Mouse (Mus musculus): ENCODE measurements around the gene H2afy. TPM values are rescaled to one million over a fixed set of nuclear protein-coding genes. Genes with fewer than 3 reads are reported as not detected.

The H2afy gene
- polyA plus RNA-seq, 1 experiment from 2014 or later = 132 TPM

DNA sequence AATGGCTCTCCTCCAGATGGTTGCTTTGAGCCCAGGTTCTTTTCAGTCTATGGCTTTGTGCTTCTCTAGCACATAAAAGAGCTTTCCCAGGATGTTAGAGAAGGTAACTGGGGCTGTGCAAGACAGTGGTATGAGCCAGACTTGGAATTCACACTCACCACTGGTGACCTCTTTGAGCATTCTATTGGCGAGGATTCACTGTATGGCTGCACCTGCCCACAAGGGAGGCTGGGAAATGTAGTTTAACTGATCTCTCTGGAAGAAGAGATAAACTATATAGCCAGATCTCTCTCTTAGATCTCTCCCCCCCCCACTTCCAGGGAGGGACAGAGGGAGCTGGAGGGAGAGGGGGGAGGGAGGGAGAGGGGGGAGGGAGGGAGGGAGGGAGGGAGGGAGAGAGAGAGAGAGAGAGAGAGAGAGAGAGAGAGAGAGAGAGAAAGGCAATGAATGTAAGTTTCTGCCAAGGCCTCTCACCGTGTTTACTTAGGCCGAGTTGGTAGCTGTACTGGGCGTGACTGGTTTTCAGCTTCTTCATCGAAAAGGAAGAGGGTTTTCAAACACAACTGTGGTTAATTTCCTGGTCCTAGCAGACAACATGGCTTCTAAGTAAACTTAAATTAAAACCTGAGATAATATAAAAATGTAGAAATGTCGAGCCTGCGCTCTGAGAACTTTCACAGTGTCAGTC is 16.8 kb upstream of the H2afy start:
- H3K9ac ChIP-seq (ENCODE audit: low read depth, low read length) = no peak overlapping the region
- no peaks in the 10 kb centered on the region for H3K9me3 ChIP-seq (ENCODE audit: control insufficient read depth)
- no peaks in the 10 kb centered on the region for H3K27me3 ChIP-seq (replicated peaks; ENCODE audit: control insufficient read depth, insufficient read depth, low read length)
- WGBS = 24% methylated on average over 7 of the region's 7 CpGs
- no peaks in the 10 kb centered on the region for H3K36me3 ChIP-seq (ENCODE audit: control insufficient read depth, insufficient read depth)
- TF ChIP-seq CTCF (IDR thresholded peaks at IDR 0.05; ENCODE audit: low read depth) = no peak
- no peak overlapping the region for H3K4me2 ChIP-seq (replicated peaks; ENCODE audit: low read depth)
- H3K4me1 ChIP-seq (replicated peaks; ENCODE audit: control insufficient read depth, insufficient read depth, low read length) = 0 out of 2 replicates have a peak, but pooled peaks cover 8% of the 10 kb centered on the region
- no peak overlapping the region for H3K4me3 ChIP-seq (ENCODE audit: low read depth, low read length)
- no peak overlapping the region for H3K27ac ChIP-seq (ENCODE audit: low read depth, low read length)
- peak; percentile 61; the same call in 1 of the 2 replicates for ATAC-seq

DNA sequence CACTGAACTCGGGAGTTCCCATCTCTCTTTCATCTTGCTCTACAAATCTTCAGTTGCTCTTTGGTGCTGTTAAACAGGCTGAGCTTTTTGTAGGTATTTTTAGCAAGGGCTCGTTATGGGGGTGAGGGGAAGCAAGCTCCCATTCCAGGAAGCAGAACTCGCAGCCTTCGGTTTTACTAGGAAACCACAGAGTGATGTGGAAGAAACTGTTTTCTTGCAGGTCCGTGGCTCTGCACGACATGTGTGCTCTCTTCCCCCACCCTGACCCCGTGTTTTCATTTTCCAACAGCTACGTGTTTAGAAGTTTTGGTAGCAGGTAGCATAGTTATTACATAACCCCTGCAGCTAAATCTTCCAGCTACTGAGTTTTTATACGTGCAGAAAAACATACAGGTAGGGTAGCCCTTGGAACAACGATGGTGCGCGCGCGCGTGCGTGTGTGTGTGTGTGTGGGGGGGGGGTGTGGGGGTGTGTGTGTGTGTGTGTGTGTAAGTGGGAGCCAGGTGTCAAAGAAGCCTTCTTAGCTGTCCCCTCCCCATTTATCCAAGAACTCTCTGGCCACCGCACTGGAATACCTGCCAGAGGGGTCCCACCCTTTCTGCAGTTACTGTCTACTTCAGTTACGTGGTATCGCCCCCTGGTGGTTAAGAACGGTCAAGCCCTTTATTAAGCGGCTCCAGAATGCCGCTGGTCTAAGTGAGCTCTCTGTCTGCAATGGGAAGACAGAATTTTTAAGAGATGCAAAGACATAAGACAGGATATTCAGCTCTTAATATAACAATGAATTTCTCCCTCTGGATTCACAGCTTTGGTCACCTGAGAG is 15.5 kb upstream of the H2afy start:
- Histone ChIP-seq H3K27me3 (replicated peaks; ENCODE audit: control insufficient read depth, insufficient read depth, low read length) (no peaks in the 10 kb centered on the region), H3K9ac (ENCODE audit: low read depth, low read length) (no peak overlapping the region), H3K4me1 (replicated peaks; ENCODE audit: control insufficient read depth, insufficient read depth, low read length) (0 out of 2 replicates have a peak, but pooled peaks cover 8% of the 10 kb centered on the region), H3K9me3 (ENCODE audit: control insufficient read depth) (no peaks in the 10 kb centered on the region), H3K4me3 (ENCODE audit: low read depth, low read length) (no peak overlapping the region), H3K4me2 (replicated peaks; ENCODE audit: low read depth) (peak overlapping the region; percentile 37), H3K36me3 (ENCODE audit: control insufficient read depth, insufficient read depth) (no peaks in the 10 kb centered on the region), H3K27ac (ENCODE audit: low read depth, low read length) (no peak overlapping the region)
- 47% methylated on average over 22 of the region's 22 CpGs for WGBS
- TF ChIP-seq CTCF (IDR thresholded peaks at IDR 0.05; ENCODE audit: low read depth) = peak; percentile 84
- peak; percentile 61; the same call in 1 of the 2 replicates for ATAC-seq

DNA sequence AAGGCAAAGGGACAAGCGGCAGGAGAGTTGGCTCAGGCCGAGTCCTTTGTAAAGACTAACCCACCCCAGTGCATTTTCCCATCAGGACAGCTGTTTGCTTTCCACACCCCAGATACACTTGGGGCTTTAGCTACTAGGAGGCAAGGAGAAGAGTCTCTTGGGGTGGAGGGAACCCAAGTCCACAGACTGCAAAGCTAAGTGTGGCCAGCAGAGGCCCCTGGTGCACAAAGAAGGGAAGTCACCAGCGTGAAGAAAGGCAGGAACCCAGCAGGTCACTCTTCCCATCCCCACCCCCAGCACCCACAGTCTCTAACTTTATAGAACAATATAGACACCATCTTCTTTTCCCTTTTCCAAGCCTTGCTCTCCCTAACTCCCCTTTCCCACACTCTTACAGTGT is 9.4 kb upstream of the H2afy start:
- H3K4me3 ChIP-seq (ENCODE audit: low read depth, low read length) = no peak overlapping the region
- H3K27me3 ChIP-seq (replicated peaks; ENCODE audit: control insufficient read depth, insufficient read depth, low read length) = no peaks in the 10 kb centered on the region
- 0 out of 2 replicates have a peak, but pooled peaks cover 7% of the 10 kb centered on the region for H3K4me1 ChIP-seq (replicated peaks; ENCODE audit: control insufficient read depth, insufficient read depth, low read length)
- no peaks in the 10 kb centered on the region for H3K9me3 ChIP-seq (ENCODE audit: control insufficient read depth)
- no peak overlapping the region for H3K9ac ChIP-seq (ENCODE audit: low read depth, low read length)
- no peaks in the 10 kb centered on the region for H3K36me3 ChIP-seq (ENCODE audit: control insufficient read depth, insufficient read depth)
- no peak for ATAC-seq
- H3K27ac ChIP-seq (ENCODE audit: low read depth, low read length) = no peak overlapping the region
- no peak overlapping the region for H3K4me2 ChIP-seq (replicated peaks; ENCODE audit: low read depth)
- TF ChIP-seq CTCF (IDR thresholded peaks at IDR 0.05; ENCODE audit: low read depth) = peak; percentile 72
- 52% methylated on average over 3 of the region's 3 CpGs for WGBS

DNA sequence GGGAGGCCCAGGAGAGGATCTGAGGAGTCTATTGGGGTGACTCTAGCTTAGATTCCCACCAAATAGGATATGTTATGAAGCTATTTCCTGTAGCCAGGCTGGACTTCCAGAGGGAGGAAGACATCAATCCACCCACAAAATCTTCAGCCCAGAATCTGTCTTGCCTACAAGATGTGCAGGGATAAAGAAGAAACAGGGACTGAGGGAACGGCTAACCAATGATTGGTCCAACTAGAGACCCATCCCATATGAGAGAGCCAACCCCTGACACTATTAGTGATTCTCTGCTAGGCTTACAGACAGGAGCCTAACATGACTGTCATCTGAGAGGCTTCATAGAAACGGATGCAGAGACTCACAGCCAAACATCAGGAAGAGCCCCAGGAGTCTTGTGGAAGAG is 7.9 kb upstream of the H2afy start:
- H3K4me3 ChIP-seq (ENCODE audit: low read depth, low read length) = no peak overlapping the region
- TF ChIP-seq CTCF (IDR thresholded peaks at IDR 0.05; ENCODE audit: low read depth) = no peak
- WGBS = 62% methylated on average over 2 of the region's 2 CpGs
- H3K9me3 ChIP-seq (ENCODE audit: control insufficient read depth) = no peaks in the 10 kb centered on the region
- no peak for ATAC-seq
- H3K9ac ChIP-seq (ENCODE audit: low read depth, low read length) = no peak overlapping the region
- no peaks in the 10 kb centered on the region for H3K27me3 ChIP-seq (replicated peaks; ENCODE audit: control insufficient read depth, insufficient read depth, low read length)
- H3K4me1 ChIP-seq (replicated peaks; ENCODE audit: control insufficient read depth, insufficient read depth, low read length) = 0 out of 2 replicates have a peak, but pooled peaks cover 7% of the 10 kb centered on the region
- no peak overlapping the region for H3K4me2 ChIP-seq (replicated peaks; ENCODE audit: low read depth)
- H3K36me3 ChIP-seq (ENCODE audit: control insufficient read depth, insufficient read depth) = no peaks in the 10 kb centered on the region
- H3K27ac ChIP-seq (ENCODE audit: low read depth, low read length) = no peak overlapping the region

DNA sequence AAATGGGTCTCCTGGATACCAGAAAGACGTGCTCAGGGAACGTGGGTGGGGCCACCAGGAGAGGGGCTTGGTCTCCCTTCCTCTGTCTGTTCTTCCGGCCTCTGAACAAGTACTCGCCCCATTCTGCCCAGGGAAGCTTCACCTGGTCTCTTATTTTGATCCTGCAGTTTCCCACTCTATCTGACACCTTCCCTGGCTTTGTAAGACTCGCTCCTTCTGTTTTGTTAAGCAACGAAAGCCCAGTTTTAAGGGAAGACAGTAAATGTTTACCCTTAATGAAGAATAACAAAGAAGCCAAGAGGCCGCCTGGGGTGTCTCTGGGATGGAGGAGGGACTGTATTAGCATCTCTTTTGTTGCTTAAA is 7.0 kb upstream of the H2afy start:
- H3K4me1 ChIP-seq (replicated peaks; ENCODE audit: control insufficient read depth, insufficient read depth, low read length) = 0 out of 2 replicates have a peak, but pooled peaks cover 7% of the 10 kb centered on the region
- no peaks in the 10 kb centered on the region for H3K36me3 ChIP-seq (ENCODE audit: control insufficient read depth, insufficient read depth)
- no peak for TF ChIP-seq CTCF (IDR thresholded peaks at IDR 0.05; ENCODE audit: low read depth)
- H3K4me3 ChIP-seq (ENCODE audit: low read depth, low read length) = no peak overlapping the region
- H3K27me3 ChIP-seq (replicated peaks; ENCODE audit: control insufficient read depth, insufficient read depth, low read length) = no peaks in the 10 kb centered on the region
- H3K9ac ChIP-seq (ENCODE audit: low read depth, low read length) = no peak overlapping the region
- WGBS = 30% methylated on average over 7 of the region's 7 CpGs
- no peaks in the 10 kb centered on the region for H3K9me3 ChIP-seq (ENCODE audit: control insufficient read depth)
- ATAC-seq = no peak; the same call in 1 of the 2 replicates
- no peak overlapping the region for H3K27ac ChIP-seq (ENCODE audit: low read depth, low read length)
- no peak overlapping the region for H3K4me2 ChIP-seq (replicated peaks; ENCODE audit: low read depth)

DNA sequence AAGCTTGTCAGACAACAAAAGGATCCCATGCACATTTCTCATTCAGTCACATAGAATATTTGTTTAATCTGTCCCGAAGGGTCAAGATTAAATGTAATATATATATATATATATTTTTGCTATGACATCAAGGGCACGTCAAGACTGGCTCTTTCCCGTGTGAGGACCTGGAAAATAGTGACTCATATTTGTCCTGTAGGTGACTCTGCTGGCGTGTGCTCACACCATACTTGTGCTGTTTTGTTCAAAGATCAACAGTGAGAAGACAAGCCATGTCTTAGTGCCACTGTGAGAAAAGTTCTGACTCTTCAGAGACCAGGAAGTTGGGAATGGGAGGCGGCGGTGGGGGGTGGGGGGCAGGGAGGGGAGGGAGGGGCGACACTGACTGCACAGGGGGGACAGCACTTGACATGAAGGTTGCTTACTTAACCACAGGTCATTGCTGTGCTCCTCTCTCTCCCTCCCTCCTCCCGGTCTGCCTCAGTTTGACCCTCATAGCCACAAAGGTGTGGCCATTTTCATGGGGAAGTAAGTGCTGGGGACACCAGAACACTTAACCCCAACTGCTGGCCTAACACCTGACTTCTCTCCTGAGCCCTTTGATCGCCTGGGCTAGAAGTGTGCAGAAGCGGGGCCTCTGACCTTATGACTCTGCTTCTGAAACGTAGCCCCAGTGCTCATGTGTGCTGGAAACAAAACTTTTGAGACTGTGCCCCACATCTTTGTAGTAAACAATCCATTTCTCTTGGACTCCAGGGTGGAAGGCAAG is 6.4 kb upstream of the H2afy start:
- Histone ChIP-seq H3K27me3 (replicated peaks; ENCODE audit: control insufficient read depth, insufficient read depth, low read length) (no peaks in the 10 kb centered on the region), H3K4me2 (replicated peaks; ENCODE audit: low read depth) (0 out of 2 replicates have a peak overlapping the region, but pooled peaks have one; percentile 6), H3K27ac (ENCODE audit: low read depth, low read length) (no peak overlapping the region), H3K4me1 (replicated peaks; ENCODE audit: control insufficient read depth, insufficient read depth, low read length) (0 out of 2 replicates have a peak, but pooled peaks cover 7% of the 10 kb centered on the region), H3K4me3 (ENCODE audit: low read depth, low read length) (no peak overlapping the region), H3K36me3 (ENCODE audit: control insufficient read depth, insufficient read depth) (no peaks in the 10 kb centered on the region), H3K9me3 (ENCODE audit: control insufficient read depth) (no peaks in the 10 kb centered on the region), H3K9ac (ENCODE audit: low read depth, low read length) (no peak overlapping the region)
- ATAC-seq = peak; percentile 61
- whole genome bisulfite sequencing = 26% methylated on average over 11 of the region's 11 CpGs
- no peak for TF ChIP-seq CTCF (IDR thresholded peaks at IDR 0.05; ENCODE audit: low read depth)
